Mouse (Mus musculus) E14TG2a.4 (cell line): ENCODE measurements at regions not wholly inside any gene's neighbourhood (a gene's known extent, or its start where the extent isn't known, plus 50 kb on each side); places are given as distances from the start of the nearest gene placed in this dataset.

Source experiments
- H3K27me3 ChIP-seq: 2 replicates; pipeline ENCODE4 v1.6.1; 2014; ENCODE audit warnings: low read length, control low read depth; ENCODE audit not compliant: insufficient read depth
- H3K36me3 ChIP-seq: 2 replicates; pipeline ENCODE4 v1.6.1; 2014; ENCODE audit warnings: low read length, control low read depth; ENCODE audit not compliant: insufficient read depth
- H3K4me1 ChIP-seq: replicated peaks from 2 replicates; pipeline ENCODE4 v1.6.1; 2014; ENCODE audit warnings: low read depth, low read length, control low read depth
- H3K4me3 ChIP-seq: replicated peaks from 2 replicates; pipeline ENCODE4 v1.5.1; 2014; ENCODE audit warnings: mild to moderate bottlenecking, low read length
- H3K9me3 ChIP-seq: 2 replicates; pipeline ENCODE4 v1.6.1; 2014; ENCODE audit warnings: low read length, control low read depth
- CTCF ChIP-seq: conservative IDR thresholded peaks from 2 replicates; pipeline ENCODE4 v1.5.1; 2014; ENCODE audit warnings: low read length
- NANOG ChIP-seq: IDR thresholded peaks from 2 replicates; pipeline ENCODE4 v1.6.1; 2014; ENCODE audit warnings: borderline replicate concordance, low read length, mixed read lengths
- POU5F1 ChIP-seq: IDR thresholded peaks from 2 replicates; pipeline ENCODE4 v1.6.1; 2014; ENCODE audit warnings: low read length, borderline replicate concordance

DNA sequence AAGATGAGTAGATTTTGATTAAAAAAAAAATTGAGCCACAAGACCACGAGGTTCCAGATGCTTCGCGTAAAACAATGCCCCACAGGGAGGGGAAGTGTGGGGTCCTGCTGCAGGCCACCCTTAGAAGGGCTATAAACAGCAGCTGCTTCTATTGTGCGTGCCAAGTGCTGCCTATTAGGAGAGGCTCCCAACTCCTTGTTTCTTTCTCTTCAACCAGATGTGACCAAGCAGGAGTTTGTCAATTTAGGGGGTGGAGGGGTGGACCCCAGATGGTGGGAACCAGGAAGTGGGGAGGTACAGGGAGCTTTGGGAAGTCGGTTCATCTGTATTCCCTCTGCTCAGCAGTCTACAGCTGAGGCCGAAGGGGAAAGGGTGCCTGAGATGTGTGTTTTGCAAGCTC, 718.9 kb upstream of the Car8 start:
- TF ChIP-seq POU5F1 (no peak), NANOG (no peak), CTCF (no peak)
- no peaks in the 10 kb centered on the region for H3K36me3 ChIP-seq
- H3K27me3 ChIP-seq: no peaks in the 10 kb centered on the region
- H3K4me1 ChIP-seq: peaks cover 63% of the 10 kb centered on the region
- H3K9me3 ChIP-seq: no peaks in the 10 kb centered on the region
- H3K4me3 ChIP-seq: no peak overlapping the region

DNA sequence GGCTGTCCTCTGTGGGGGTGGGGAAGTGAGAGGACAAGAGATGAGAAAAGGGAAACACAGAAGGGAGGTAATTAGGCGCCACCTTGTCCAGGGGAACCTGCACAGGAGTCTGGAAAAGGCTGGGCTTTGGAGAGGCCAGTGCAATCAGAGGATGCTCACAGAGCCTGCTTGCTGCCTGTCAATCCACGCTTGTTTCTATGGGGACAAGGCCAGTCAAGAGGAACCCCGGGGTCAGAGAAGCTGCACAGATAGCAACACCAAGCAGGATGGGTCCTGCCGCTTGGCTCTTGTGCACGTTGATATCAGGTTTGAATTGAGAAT, 718.1 kb upstream of the Car8 start:
- Histone ChIP-seq H3K27me3 (no peaks in the 10 kb centered on the region), H3K36me3 (no peaks in the 10 kb centered on the region), H3K4me3 (no peak overlapping the region), H3K9me3 (no peaks in the 10 kb centered on the region), H3K4me1 (peaks cover 64% of the 10 kb centered on the region)
- TF ChIP-seq CTCF: no peak
- TF ChIP-seq NANOG: no peak
- TF ChIP-seq POU5F1: no peak

DNA sequence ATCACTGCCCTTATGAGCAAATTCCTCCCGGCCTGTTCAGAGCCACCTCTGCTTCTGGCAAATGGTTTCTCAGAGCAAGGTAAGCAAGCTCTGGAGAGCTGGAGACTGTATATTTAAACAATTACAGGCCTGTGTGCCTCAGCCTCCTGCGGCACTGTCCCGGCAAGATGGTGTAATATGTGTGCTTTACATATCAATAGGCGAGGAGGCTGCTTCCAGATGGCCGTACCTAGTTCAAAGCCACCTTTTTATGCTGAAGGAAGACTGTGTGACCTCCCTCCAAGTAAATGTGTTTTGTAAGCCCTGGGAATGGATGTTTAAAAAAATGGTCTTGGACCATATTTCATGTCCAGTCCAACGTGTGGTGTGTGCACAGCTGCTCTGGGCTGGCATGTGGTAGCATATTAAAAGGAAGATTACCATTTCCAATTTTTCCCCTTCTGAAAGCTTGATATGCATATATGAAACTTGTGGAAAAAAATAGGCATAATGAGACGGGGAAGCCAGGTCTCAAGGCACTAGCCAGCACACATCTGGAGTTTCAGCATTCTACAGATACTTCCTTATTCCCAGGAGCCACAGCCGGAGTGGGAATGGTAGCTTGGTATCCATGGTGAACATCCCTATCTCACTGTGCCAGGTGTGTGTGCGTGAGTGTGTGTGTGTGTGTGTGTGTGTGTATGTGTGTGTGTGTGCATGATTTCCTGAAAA, 717.6 kb upstream of the Car8 start:
- no peaks in the 10 kb centered on the region for H3K36me3 ChIP-seq

DNA sequence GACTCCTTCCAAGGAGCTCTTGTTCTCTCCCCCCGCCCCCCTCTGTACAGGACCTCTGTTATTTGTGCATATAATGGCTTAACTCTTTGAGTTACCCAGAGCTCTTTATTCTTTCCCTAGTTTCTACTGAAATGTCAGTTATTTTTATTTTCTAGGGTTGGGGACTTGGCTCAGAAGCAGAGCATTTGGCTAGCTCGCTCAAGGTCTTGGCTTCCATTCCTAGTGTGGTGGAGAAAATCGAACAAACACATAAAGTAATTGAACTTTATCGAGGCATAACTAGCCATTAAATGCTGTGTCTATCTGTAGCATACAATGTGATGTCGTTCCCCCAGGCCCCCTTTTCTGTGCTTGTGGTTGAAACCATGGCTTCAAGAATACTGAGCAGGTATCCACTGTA, 716.5 kb upstream of the Car8 start:
- Histone ChIP-seq H3K9me3 (no peaks in the 10 kb centered on the region), H3K4me1 (peaks cover 72% of the 10 kb centered on the region), H3K4me3 (no peak overlapping the region), H3K36me3 (no peaks in the 10 kb centered on the region), H3K27me3 (no peaks in the 10 kb centered on the region)
- TF ChIP-seq CTCF (no peak), NANOG (no peak), POU5F1 (no peak)

More for the DNA sequence above, 717.6 kb upstream of the Car8 start:
- Histone ChIP-seq H3K27me3 (no peaks in the 10 kb centered on the region), H3K4me1 (peaks cover 65% of the 10 kb centered on the region), H3K4me3 (no peak overlapping the region), H3K9me3 (no peaks in the 10 kb centered on the region)
- TF ChIP-seq POU5F1: no peak
- TF ChIP-seq CTCF: no peak
- TF ChIP-seq NANOG: no peak

DNA sequence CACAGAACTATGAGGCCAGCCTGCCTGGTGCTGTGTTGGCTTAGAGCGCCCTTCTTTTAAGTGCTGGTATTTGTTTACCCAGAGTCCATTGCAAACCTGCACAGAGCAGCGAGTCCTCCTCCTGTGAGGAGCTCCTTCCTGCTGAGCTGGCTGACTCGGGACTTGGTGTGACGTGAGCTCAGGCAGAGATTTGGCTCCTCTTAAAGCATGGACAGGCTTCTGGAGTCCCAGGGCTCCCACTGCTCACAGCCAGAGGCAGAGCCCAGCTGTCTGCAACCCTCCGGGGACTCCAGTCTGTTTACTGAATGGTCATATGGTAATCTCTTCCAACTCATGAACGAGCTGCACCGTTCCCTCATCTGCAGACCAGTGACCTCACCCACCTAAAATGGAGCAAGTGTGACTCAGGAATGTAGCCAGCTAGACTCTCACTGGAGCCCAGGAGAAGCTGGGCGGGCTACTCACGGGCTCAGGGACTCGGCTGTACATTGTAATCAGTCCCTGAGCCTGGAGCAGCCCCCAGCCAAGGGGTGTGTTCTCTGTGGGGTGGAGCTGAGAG, 715.6 kb upstream of the Car8 start:
- Histone ChIP-seq H3K4me3 (peak overlapping the region; percentile 50), H3K4me1 (peaks cover 78% of the 10 kb centered on the region), H3K36me3 (no peaks in the 10 kb centered on the region), H3K27me3 (no peaks in the 10 kb centered on the region), H3K9me3 (no peaks in the 10 kb centered on the region)
- no peak for TF ChIP-seq CTCF
- no peak for TF ChIP-seq NANOG
- no peak for TF ChIP-seq POU5F1

DNA sequence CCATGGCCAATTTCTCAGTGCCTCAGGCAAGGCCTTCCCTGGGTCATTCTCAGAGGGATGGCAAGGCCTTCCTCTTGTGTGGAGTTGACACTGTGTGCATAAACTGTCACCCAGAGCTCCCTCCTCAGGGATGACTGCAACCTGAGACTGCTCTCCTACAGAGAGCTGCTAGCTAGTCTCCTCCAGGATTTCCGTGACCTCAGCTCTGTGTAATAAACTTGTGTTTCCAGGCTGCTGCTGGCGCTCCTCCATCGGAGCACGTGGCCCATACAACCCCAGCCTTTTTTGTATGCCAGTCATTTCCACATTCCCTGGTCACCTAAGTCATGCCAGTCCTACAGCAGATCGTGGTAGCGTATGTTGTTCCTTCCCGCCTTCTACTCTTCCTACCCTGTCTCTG, 714.3 kb upstream of the Car8 start:
- H3K36me3 ChIP-seq: no peaks in the 10 kb centered on the region
- 0 out of 2 replicates have a peak overlapping the region, but pooled peaks have one; percentile 3 for H3K4me3 ChIP-seq
- H3K4me1 ChIP-seq: peaks cover 75% of the 10 kb centered on the region
- H3K9me3 ChIP-seq: no peaks in the 10 kb centered on the region
- TF ChIP-seq POU5F1 (no peak), NANOG (no peak), CTCF (no peak)
- no peaks in the 10 kb centered on the region for H3K27me3 ChIP-seq

DNA sequence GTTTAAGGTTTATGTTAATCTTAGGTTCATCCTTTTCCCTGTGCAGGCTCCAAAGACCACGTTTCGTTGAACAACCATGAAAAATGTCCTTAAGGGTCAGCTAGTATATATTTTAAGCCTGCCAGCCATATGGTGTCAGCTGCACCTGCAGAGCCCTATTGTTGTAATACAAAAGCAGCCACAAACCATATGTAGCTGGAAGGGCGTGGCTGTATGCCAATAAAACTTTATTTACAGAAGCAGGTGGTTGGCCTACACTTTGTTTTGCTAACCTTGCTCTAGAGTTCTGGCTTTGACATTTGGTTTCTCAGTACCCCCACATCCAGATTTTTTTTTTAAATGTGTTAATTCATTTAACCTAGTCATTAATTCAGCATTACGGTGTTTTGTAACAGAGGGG, 711.1 kb upstream of the Car8 start:
- no peak overlapping the region for H3K4me3 ChIP-seq
- H3K27me3 ChIP-seq: peaks cover 3% of the 10 kb centered on the region; the same call in 1 of the 2 replicates
- no peaks in the 10 kb centered on the region for H3K36me3 ChIP-seq
- H3K9me3 ChIP-seq: no peaks in the 10 kb centered on the region
- no peak for TF ChIP-seq NANOG
- no peak for TF ChIP-seq POU5F1
- TF ChIP-seq CTCF: no peak
- peaks cover 46% of the 10 kb centered on the region for H3K4me1 ChIP-seq

DNA sequence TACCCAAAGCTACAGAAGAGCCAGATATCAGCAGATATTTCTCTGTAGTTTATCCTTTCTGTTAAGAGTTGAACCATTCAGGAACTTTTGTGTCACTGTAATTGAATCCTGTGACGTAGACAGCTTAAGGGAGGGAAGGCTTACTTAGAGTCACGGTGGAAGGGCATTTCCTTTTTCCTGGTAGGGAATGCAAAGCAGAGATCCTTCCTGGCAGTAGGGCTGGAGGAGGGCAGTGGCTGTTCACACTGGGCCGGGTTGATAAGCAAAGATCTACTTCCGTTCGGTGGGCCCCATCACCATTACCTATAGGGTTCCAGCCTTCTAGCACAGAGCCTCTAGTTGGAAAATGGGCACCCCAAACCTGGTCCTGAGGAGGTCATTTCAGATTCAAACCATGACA, 710.7 kb upstream of the Car8 start:
- no peak for TF ChIP-seq NANOG
- TF ChIP-seq CTCF: no peak
- no peak for TF ChIP-seq POU5F1
- Histone ChIP-seq H3K4me3 (no peak overlapping the region), H3K9me3 (no peaks in the 10 kb centered on the region), H3K27me3 (peaks cover 7% of the 10 kb centered on the region; the same call in 1 of the 2 replicates), H3K4me1 (peaks cover 46% of the 10 kb centered on the region), H3K36me3 (no peaks in the 10 kb centered on the region)
